Mouse (Mus musculus) heart, postnatal 14 days (tissue): Measurements from ENCODE around the gene Lrif1. TPM values are rescaled to one million over a fixed set of nuclear protein-coding genes. Genes with fewer than 3 reads are reported as not detected.
A peak's percentile ranks its signal among the peaks of the same experiment; 100 is the strongest.
"Not testable (repeated sequence)": the region's sequence is repeated elsewhere in the genome, so short reads cannot be mapped to it uniquely, and the experiment has no call there.

Experiments used
- DNase-seq, 2 experiments: peaks; one replicate each; pipeline ENCODE4 v3.0.0; 2021 to 2022
- intact Hi-C: fragments of 180-260 bp; cut with DNase I; formaldehyde crosslinking; loops from one replicate; pipeline ENCODE4 v1.15.1; 2025
- long read RNA-seq, 2 experiments: library from polyadenylated mRNA; stranded (forward); transcript quantifications; one replicate each; pipeline ENCODE4 v2.0.0; 2021
- total RNA-seq, 2 experiments: library from RNA; stranded (reverse); gene quantifications; 2 replicates each; pipeline ENCODE4 v1.2.3; 2021

Gene Lrif1
- 10 to 100 TPM; 13.1 to 13.8 TPM for total RNA-seq
- long read RNA-seq, experiment 1, transcript Lrif1-203 (3 exons, 1,669 nt): major isoform, 9 of 14 reads
- long read RNA-seq, experiment 1, transcript Lrif1-201 (4 exons, 3,103 nt): minor isoform, 5 of 14 reads
- long read RNA-seq, experiment 1, partial matches to known transcripts: 0 of 14 reads
- long read RNA-seq, experiment 1, other reads (novel, unspliced or antisense): 0 of 14 reads
- long read RNA-seq, experiment 2, transcript Lrif1-203 (3 exons, 1,669 nt): major isoform, 6 of 10 reads
- long read RNA-seq, experiment 2, partial matches to known transcripts: 3 of 10 reads
- long read RNA-seq, experiment 2, other reads (novel, unspliced or antisense): 0 of 10 reads

DNA sequence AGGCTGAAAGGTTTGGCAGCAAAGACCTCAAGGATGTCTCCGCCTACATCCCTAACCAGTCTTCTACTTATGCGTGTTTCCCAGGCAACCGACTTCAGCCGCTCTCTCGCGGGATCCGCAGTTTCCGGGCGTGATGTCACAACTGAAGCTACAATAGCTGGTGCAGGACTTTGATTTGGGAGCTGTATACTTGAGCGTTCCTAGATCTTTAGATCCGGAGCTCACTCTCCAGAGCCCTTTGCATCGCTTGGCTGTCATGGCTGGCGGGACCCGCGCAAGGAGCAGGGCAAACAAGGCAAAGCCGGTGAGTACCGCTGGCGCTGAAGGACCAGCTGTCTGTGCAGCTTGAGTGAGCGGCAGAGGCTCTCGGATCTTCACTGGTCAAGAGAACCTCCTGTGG is at the start of gene Lrif1:
Lrif1 (plus strand) TSS at position 158 of the 400 bp plus-strand sequence.
- intact Hi-C loops: no loop called here
- DNase-seq: peak; percentile 38 to 65

DNA sequence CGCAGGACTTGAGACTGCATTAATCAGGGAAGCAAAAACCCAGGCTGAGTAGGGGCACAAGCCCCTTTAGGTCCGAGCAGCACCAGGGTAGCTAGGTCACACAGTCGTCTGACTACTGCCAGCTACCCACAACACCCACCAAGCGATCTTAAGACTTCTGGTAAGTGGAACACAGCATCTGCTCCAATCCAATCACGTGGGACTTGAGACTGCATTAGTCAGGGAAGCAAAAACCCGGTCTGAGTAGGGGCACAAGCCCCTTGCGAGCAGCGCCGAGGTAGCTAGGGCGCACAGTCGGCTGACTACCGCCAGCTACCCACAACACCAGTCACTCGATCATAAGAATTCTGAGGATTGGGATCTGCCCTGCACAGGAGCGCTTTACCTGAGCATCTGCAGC is 12.0 kb upstream of the Lrif1 start:
- intact Hi-C loops, DNase-seq: not testable (repeated sequence)

DNA sequence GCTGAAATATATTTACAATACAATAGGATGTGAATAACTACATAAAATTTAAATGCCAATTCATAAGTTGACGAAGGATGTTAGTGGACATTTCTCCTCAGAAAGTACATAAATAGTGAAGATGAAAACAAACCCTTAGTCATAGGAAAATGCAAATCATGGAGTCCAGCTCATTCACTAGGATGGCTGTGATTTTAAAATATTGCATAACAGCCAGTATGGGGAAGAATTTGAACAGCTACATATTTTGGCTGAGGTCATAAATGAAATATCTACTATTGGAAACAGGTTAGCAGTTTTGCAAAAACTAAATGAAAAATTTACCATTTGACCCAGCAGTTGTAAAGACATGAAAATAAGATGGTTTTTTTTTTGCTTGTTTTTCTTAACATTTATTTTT is 594 bp downstream of the Lrif1 start:
- no peak for DNase-seq
- intact Hi-C loops: no loop called here

DNA sequence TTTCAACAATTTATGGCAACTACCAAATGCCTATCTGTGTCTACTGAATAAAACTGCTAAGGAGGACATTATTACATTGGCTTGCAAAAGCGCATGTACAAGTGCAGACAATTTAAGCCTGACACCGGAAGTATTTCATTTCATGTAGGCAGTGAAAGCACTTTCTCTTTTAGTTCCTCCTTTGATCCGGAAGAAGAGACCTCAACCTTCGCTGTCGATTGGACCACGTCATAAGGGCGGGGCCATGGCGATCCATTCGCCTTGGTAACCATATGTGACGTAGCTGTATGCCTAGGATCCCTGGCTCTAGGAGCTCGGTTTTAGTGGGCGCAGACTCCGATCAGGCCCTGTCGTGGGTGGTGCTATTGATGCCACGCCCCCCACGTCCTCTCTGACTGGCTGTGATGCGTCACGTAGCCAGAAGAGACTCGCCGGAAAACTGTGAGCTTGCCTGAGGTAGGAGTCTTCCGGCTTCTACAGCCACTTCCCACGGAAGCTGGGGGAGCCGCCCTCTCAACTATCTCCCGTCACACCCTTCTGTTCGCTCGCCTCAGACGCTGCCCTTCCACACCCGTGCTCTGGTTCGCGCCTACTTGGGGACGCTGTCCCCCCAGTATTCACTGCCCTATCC is 36.7 kb downstream of the Lrif1 start:
- intact Hi-C loops: loop anchor here (5.0 kb wide), 1 partner anchor 174 kb away; the partner anchor contains the start of genes Cept1 and Dram2
- peak; percentile 90 to 96 for DNase-seq

DNA sequence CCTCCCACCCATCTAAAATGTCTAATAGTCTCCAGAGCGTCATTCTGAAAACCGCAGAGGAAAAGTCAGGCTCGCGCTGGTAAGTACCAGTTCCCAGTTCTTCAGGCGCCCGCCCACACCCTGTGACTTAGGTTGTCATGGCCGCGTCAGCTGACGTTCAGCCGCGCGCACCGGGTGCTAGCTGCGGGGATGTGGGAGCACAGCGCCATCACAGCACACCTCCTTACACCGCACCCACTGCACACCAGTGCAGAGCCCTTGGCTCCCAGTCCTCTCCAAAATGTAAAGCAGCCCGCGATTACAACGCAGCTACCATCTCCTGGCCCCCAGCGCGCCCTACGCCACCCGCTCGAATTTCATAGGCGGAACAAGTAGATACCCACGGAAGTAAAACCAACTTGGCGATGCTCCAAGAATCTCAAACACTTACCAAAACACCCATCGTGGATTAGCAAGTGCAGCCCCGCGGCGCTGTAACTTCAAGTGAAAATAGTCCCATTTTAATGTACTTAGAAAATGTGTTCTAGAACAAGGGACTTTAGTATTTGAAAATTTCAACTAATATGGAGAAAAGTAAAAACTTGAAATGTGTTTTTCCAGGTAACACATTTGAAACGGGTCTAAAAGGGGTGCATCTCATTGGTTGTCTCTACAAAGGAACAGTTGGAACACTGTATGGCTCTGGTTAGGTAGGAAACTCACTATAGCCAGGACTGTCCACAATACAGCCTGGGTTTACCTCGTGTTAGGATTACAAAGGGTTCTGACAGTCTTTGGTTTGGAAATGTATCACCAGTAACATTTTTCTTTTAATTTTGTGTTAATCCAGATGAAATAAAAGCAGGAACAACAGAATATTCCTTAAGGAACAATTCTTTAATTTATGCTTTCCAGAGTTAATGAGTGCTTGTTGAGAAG is 37.5 kb downstream of the Lrif1 start:
- peak; percentile 78 to 81 for DNase-seq
- intact Hi-C loops: loop anchor here (5.0 kb wide), 1 partner anchor 175 kb away; the partner anchor contains the start of genes Cept1 and Dram2

DNA sequence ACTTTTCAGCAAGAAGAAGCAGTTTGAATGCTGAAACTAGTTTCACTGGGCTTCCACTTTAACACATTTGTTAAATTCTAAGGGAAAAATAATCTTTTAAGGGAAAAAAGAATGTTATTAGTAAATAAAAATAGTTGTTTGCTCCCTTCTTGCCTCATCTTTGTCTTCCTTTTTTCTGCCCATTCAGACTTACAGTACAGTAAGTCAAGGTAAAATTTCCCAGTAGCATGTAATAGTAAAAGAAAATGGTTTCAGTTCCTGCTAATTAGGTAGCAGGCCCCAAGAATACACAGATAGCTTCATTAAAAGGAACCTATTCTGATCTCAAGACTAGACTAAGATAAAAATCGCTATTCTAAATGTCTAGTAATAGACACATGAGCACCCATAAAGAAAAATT is 71.1 kb downstream of the Lrif1 start:
- no peak for DNase-seq
- intact Hi-C loops: no loop called here

DNA sequence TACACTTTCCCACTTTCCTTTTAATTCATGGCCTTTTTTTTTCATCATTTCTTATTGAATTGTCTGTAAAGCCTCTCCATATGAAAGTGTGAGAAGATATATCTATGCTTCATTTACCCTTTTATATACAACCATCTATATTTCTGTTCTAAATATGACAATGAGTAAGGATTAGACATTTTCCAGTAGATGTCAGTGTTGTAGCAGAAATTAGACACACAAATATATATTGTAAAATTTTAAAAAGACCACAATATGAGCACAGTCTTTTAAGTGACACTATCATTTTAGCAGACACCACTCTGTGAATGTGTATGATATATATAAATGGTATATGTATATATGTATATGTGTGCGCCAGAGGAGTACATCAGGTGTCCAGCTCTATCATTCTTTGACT is 87.0 kb downstream of the Lrif1 start:
- intact Hi-C loops: loop anchor here (5.0 kb wide), 1 partner anchor 110 kb away; no protein-coding TSS in a partner anchor
- DNase-seq: no peak

DNA sequence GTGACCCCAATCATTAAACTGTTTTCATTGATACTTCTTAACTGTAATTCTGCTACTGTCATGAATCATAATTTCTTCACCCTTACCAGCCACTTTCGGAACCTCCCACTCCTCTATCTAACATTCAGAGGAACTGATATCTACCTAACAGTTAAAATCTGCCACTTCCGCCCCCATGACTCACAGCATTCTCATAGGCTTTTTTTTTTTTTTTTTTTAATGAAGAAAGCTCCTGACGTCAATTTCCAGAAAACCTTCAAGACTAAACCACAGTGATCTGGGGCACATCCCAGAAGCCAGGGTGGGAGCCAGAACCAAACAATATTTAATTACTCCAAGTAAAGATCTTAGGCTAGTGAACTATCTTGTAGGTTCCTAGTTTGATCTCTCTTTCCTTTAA is 100.3 kb downstream of the Lrif1 start:
- no peak for DNase-seq
- intact Hi-C loops: no loop called here

Other genes starting within 250 kb of the Lrif1 start
- gene Dennd2d, start 202.6 kb upstream of the Lrif1 start, total RNA-seq: under 1 TPM; 0.72 to 0.93 TPM
- gene Dram2, start 137.2 kb upstream of the Lrif1 start, total RNA-seq: 10 to 100 TPM; 82.1 to 92.4 TPM
- gene Cept1, start 137.2 kb upstream of the Lrif1 start, total RNA-seq: 10 to 100 TPM; 20.1 to 21.4 TPM
- gene Cd53, start 105.2 kb downstream of the Lrif1 start, total RNA-seq: 1 to 10 TPM; 4.0 to 5.4 TPM
- gene Olfr266, start 141.3 kb downstream of the Lrif1 start, total RNA-seq: not detected